Mouse (Mus musculus) heart, postnatal 0 days (tissue): ENCODE measurements at regions not wholly inside any gene's neighbourhood (a gene's known extent, or its start where the extent isn't known, plus 50 kb on each side); places are given as distances from the start of the nearest gene placed in this dataset.

Source experiments
- CTCF ChIP-seq: IDR thresholded peaks from 2 replicates; pipeline ENCODE4 v1.5.1; 2016; ENCODE audit warnings: antibody characterized with exemption, control low read depth, low read depth
- EP300 ChIP-seq: IDR thresholded peaks from 2 replicates; pipeline ENCODE4 v1.6.1; 2016; ENCODE audit warnings: antibody characterized with exemption, low read depth

DNA sequence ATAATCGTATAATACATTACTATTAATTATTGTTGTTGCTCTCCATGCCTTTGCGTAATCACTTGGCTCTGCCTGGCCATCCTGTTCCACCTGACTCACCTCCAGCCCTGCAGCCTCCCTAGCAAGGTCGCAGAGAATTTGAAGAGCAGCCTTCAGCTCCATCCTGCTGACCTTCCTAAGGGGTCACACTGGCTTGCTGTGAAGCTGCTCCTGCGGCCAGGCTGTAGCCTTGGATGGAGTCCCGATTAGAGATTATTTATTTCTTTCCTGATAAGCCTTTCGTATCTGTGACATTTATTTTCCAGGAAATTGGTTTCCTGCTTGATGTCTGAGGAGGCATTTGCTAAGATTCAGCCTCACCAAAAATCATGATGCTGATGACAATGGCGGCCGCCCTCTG is 305.5 kb downstream of the 1810013L24Rik start:
- TF ChIP-seq CTCF, result no peak
- TF ChIP-seq EP300, result no peak
